Mouse (Mus musculus): ENCODE results near the gene Pdxk. TPM values are rescaled to one million over a fixed set of nuclear protein-coding genes. Genes with fewer than 3 reads are reported as not detected.

The Pdxk gene
- polyA plus RNA-seq, 1 experiment from 2014 or later, result 12.4 TPM

Small RNA genes lying within 50 kb of the gene (microRNA-seq; reads per million reads assigned to microRNA genes)
- gene Mir6410 (not detected), gene Mir6907 (0.50 reads per million), gene Mir6908 (0.99 reads per million)

Other genes starting within 250 kb of the Pdxk start
- 3.4 and 4.7 TPM in 2 replicates for gene Trappc10, start 220.3 kb downstream of the Pdxk start, polyA plus RNA-seq (2015; fragmentation: Nextera tagmentation; extraction: Ambion mirVana)
- 24.9 and 26.7 TPM in 2 replicates for gene Agpat3, start 112.5 kb downstream of the Pdxk start, polyA plus RNA-seq (2015; fragmentation: Nextera tagmentation; extraction: Ambion mirVana)
- 242 and 272 TPM in 2 replicates for gene Rrp1, start 51.9 kb downstream of the Pdxk start, polyA plus RNA-seq (2015; fragmentation: Nextera tagmentation; extraction: Ambion mirVana)
- 406 and 433 TPM in 2 replicates for gene Cstb, start 39.3 kb downstream of the Pdxk start, polyA plus RNA-seq (2015; fragmentation: Nextera tagmentation; extraction: Ambion mirVana)
- gene Olfr1358, start 52.5 kb upstream of the Pdxk start, polyA plus RNA-seq (2015; fragmentation: Nextera tagmentation; extraction: Ambion mirVana), result not detected in 2 replicates
- 58.9 and 64.6 TPM in 2 replicates for gene Ilvbl, start 109.4 kb upstream of the Pdxk start, polyA plus RNA-seq (2015; fragmentation: Nextera tagmentation; extraction: Ambion mirVana)
- gene Syde1, start 127.0 kb upstream of the Pdxk start, polyA plus RNA-seq (2015; fragmentation: Nextera tagmentation; extraction: Ambion mirVana), result 14.0 and 15.7 TPM in 2 replicates
- gene Olfr1357, start 153.1 kb upstream of the Pdxk start, polyA plus RNA-seq (2015; fragmentation: Nextera tagmentation; extraction: Ambion mirVana), result not detected in 2 replicates

Measured in stomach, embryonic 16.5 days (tissue).